Mouse (Mus musculus): ENCODE data around the gene Unc45b. TPM values are rescaled to one million over a fixed set of nuclear protein-coding genes. Genes with fewer than 3 reads are reported as not detected.

Gene Unc45b
- total and polyA plus RNA-seq, 3 experiments = 0.08 to 0.26 TPM; not detected in 1

GRCm38 (mm10) chr11:82910679-82911389 lies 484 bp downstream of the Unc45b start:
- Histone ChIP-seq H3K79me2 (replicated peaks; ENCODE audit: control insufficient read depth, extremely low read depth, insufficient read depth, poor library complexity, severe bottlenecking) (peaks cover 16% of the 10 kb centered on the region), H3K27me3 (replicated peaks) (peaks cover 29% of the 10 kb centered on the region), H3K4me3 (replicated peaks in 1 of 3; ENCODE audit: low read depth in 2 of 3, low read length in 2 of 3, poor library complexity in 1 of 3) (no peak overlapping the region), H3K27ac (ENCODE audit: insufficient read depth, low read depth) (no peak overlapping the region), H3K9me3 (replicated peaks; ENCODE audit: low read length) (no peaks in the 10 kb centered on the region), H3K9ac (ENCODE audit: insufficient read depth, low read depth) (no peak overlapping the region), H3K4me1 (ENCODE audit: control insufficient read depth in 1 of 2, insufficient read depth in 2 of 2) (peaks cover 3 to 25% of the 10 kb centered on the region in 2 experiments; a peak in 2 of 4 replicates), H3K4me2 (ENCODE audit: insufficient read depth, low read depth, poor library complexity, severe bottlenecking) (no peak overlapping the region), H3K36me3 (replicated peaks in 1 of 2; ENCODE audit: control insufficient read depth in 1 of 2, insufficient read depth in 1 of 2, low read length in 1 of 2) (peaks cover 8 to 15% of the 10 kb centered on the region in 2 experiments)
- DNase-seq (ENCODE audit: extremely low read depth) = no peak
- in situ Hi-C loops (cut with MboI; ENCODE audit: low pct_ligation_motif_present, low pct_unique_long_range_greater_than_20kb, low sequenced_read_pairs) (loop anchor here (10.0 to 25.0 kb wide), 3 partner anchors 276 to 501 kb away; partner anchors contain the start of genes Rasl10b, Slfn3 and Slfn4), dilution Hi-C loops (cut with MboI; ENCODE audit: extremely low pct_ligation_motif_present, extremely low pct_unique_long_range_greater_than_20kb, low sequenced_read_pairs) (no loop called here)
- TF ChIP-seq TCF12 (IDR thresholded peaks at IDR 0.05; ENCODE audit: low read depth, low read length) (no peak), SIN3A (IDR thresholded peaks at IDR 0.05; ENCODE audit: low read length) (no peak), NRF1 (IDR thresholded peaks at IDR 0.05; ENCODE audit: low read depth, low read length) (no peak), GABPA (IDR thresholded peaks at IDR 0.05; ENCODE audit: insufficient replicate concordance, low read depth, low read length) (no peak), NELFE (IDR thresholded peaks at IDR 0.05; ENCODE audit: low read depth, low read length) (no peak), POLR2AphosphoS2 (IDR thresholded peaks at IDR 0.05; ENCODE audit: low read depth, low read length) (no peak)

- dilution Hi-C loops (cut with MboI; ENCODE audit: extremely low pct_ligation_motif_present, extremely low pct_unique_long_range_greater_than_20kb, low sequenced_read_pairs) (no loop called here), in situ Hi-C loops (cut with MboI; ENCODE audit: low pct_ligation_motif_present, low pct_unique_long_range_greater_than_20kb, low sequenced_read_pairs) (loop anchor here (5.0 to 25.0 kb wide), 4 partner anchors 117 to 497 kb away; partner anchors contain the start of genes Rasl10b, Slfn3 and Slfn4)
- Histone ChIP-seq H3K79me2 (replicated peaks; ENCODE audit: control insufficient read depth, extremely low read depth, insufficient read depth, poor library complexity, severe bottlenecking) (no peaks in the 10 kb centered on the region), H3K27ac (ENCODE audit: insufficient read depth, low read depth) (no peak overlapping the region), H3K4me1 (ENCODE audit: control insufficient read depth in 1 of 2, insufficient read depth in 2 of 2) (peaks cover 5 to 18% of the 10 kb centered on the region in 2 experiments; a peak in 3 of 4 replicates), H3K9me3 (replicated peaks; ENCODE audit: low read length) (no peaks in the 10 kb centered on the region), H3K36me3 (replicated peaks in 1 of 2; ENCODE audit: control insufficient read depth in 1 of 2, insufficient read depth in 1 of 2, low read length in 1 of 2) (no peaks in the 10 kb centered on the region), H3K9ac (ENCODE audit: insufficient read depth, low read depth) (no peak overlapping the region), H3K4me3 (replicated peaks in 1 of 3; ENCODE audit: low read depth in 2 of 3, low read length in 2 of 3, poor library complexity in 1 of 3) (no peak overlapping the region), H3K27me3 (replicated peaks) (peaks cover 26% of the 10 kb centered on the region), H3K4me2 (ENCODE audit: insufficient read depth, low read depth, poor library complexity, severe bottlenecking) (peak overlapping the region; percentile 84)
- peak; percentile 85 for DNase-seq (ENCODE audit: extremely low read depth)
- TF ChIP-seq KAT2A (IDR thresholded peaks at IDR 0.05; ENCODE audit: insufficient replicate concordance, low read length) (no peak), MAZ (IDR thresholded peaks at IDR 0.05; ENCODE audit: low read depth, low read length) (no peak), HCFC1 (IDR thresholded peaks at IDR 0.05; ENCODE audit: low read depth, low read length) (no peak), CTCF (conservative IDR thresholded peaks at IDR 0.05 in 1 of 2, IDR thresholded peaks at IDR 0.05 in 1 of 2; ENCODE audit: low read depth in 2 of 2, low read length in 2 of 2) (peak; percentile 97 to 99), CHD2 (IDR thresholded peaks at IDR 0.05; ENCODE audit: low read length) (no peak), ETS1 (conservative IDR thresholded peaks at IDR 0.05; ENCODE audit: low read depth, low read length) (no peak), IRF4 (IDR thresholded peaks at IDR 0.05; ENCODE audit: low read depth, low read length) (peak; percentile 59; the same call in 1 of the 2 replicates), ZC3H11A (IDR thresholded peaks at IDR 0.05; ENCODE audit: low read depth, low read length) (peak; percentile 99), EP300 (IDR thresholded peaks at IDR 0.05; ENCODE audit: low read length) (no peak), PAX5 (IDR thresholded peaks at IDR 0.05; ENCODE audit: low read length) (no peak), USF2 (conservative IDR thresholded peaks at IDR 0.05; ENCODE audit: low read depth, low read length) (no peak), JUND (conservative IDR thresholded peaks at IDR 0.05; ENCODE audit: low read depth, low read length) (0 out of 2 replicates have a peak, but pooled peaks have one; percentile 29), MAX (IDR thresholded peaks at IDR 0.05; ENCODE audit: low read length) (0 out of 2 replicates have a peak, but pooled peaks have one; percentile 38), ZMIZ1 (IDR thresholded peaks at IDR 0.05; ENCODE audit: low read depth, low read length) (no peak), ELF1 (IDR thresholded peaks at IDR 0.05; ENCODE audit: low read depth, low read length) (no peak), SIN3A (IDR thresholded peaks at IDR 0.05; ENCODE audit: low read length) (peak; percentile 49; the same call in 1 of the 2 replicates), JUN (IDR thresholded peaks at IDR 0.05; ENCODE audit: insufficient read depth, low read depth, low read length) (0 out of 2 replicates have a peak, but pooled peaks have one; percentile 18), RCOR1 (conservative IDR thresholded peaks at IDR 0.05; ENCODE audit: low read depth, low read length) (no peak), SMC3 (IDR thresholded peaks at IDR 0.05; ENCODE audit: low read depth, low read length) (peak; percentile 99), RAD21 (IDR thresholded peaks at IDR 0.05; ENCODE audit: low read depth, low read length) (peak; percentile 100), POLR2AphosphoS2 (IDR thresholded peaks at IDR 0.05; ENCODE audit: low read depth, low read length) (no peak), UBTF (IDR thresholded peaks at IDR 0.05; ENCODE audit: low read depth, low read length) (no peak), NELFE (IDR thresholded peaks at IDR 0.05; ENCODE audit: low read depth, low read length) (peak; percentile 60; the same call in 1 of the 2 replicates), ZKSCAN1 (IDR thresholded peaks at IDR 0.05; ENCODE audit: borderline replicate concordance, low read depth, low read length) (no peak), E2F4 (IDR thresholded peaks at IDR 0.05; ENCODE audit: insufficient replicate concordance, low read depth, low read length) (no peak), CHD1 (IDR thresholded peaks at IDR 0.05; ENCODE audit: low read depth, low read length) (no peak)
Measured at GRCm38 (mm10) chr11:82914711-82915352, 4.5 kb downstream of the Unc45b start.
